ENCODE assay signal across 9 mouse cellular contexts in genomic region chr4:149838682-149839081, GRCm38 (mm10).
DNase-seq lines count a peak whose midpoint lies in the region; ATAC-seq and TF ChIP-seq lines count a peak whose summit lies in the region.
"Had no signal": no experiment of that assay in that cellular context is flagged by ENCODE, and none has a peak within 500 bp of the region (broad histone marks: within the 10 kb centered on the region; RNA-seq: fewer than 3 reads in every experiment).

No protein-coding gene starts in this region.

- no peak overlapping the region for H3K27ac ChIP-seq in hindbrain, postnatal 0 days
- H3K27ac ChIP-seq in hindbrain, embryonic 13.5 days: no peak overlapping the region
- no peak overlapping the region for H3K27ac ChIP-seq in ES-Bruce4 (ENCODE audit: insufficient read depth, low read length)
- H3K27ac ChIP-seq: neural tube, embryonic 13.5 days had no signal

- peak; percentile 18 for DNase-seq in hindbrain, postnatal 0 days (ENCODE audit: low spot score)
- peak; percentile 77 for DNase-seq in embryo, embryonic 10.5 days (ENCODE audit: low spot score)
- DNase-seq in kidney, adult 9 months: peak; percentile 52
- DNase-seq in naive thymus-derived CD4-positive, alpha-beta T cell, adult 2 months (ENCODE audit: low read depth): peak; percentile 72
- no peak for DNase-seq in MN1 (ENCODE audit: low spot score)
- DNase-seq in frontal cortex, postnatal 36 days (ENCODE audit: low spot score in 2 of 2): no peak

- no peaks in the 10 kb centered on the region for H3K9me3 ChIP-seq in hindbrain, postnatal 0 days (ENCODE audit: low read length)
- H3K9me3 ChIP-seq in hindbrain, embryonic 13.5 days: no peaks in the 10 kb centered on the region
- no peaks in the 10 kb centered on the region for H3K9me3 ChIP-seq in ES-Bruce4 (replicated peaks; ENCODE audit: control insufficient read depth, insufficient read depth, low read length, poor library complexity, severe bottlenecking)
- H3K9me3 ChIP-seq: neural tube, embryonic 13.5 days had no signal

- H3K27me3 ChIP-seq in hindbrain, postnatal 0 days (ENCODE audit: insufficient read depth, low read length): no peaks in the 10 kb centered on the region
- H3K27me3 ChIP-seq in hindbrain, embryonic 13.5 days: no peaks in the 10 kb centered on the region
- H3K27me3 ChIP-seq in ES-Bruce4 (ENCODE audit: control insufficient read depth, insufficient read depth, low read length, poor library complexity, severe bottlenecking): no peaks in the 10 kb centered on the region
- H3K27me3 ChIP-seq: neural tube, embryonic 13.5 days had no signal

- H3K36me3 ChIP-seq in hindbrain, postnatal 0 days (ENCODE audit: insufficient read depth, low read length): no peaks in the 10 kb centered on the region
- H3K36me3 ChIP-seq in hindbrain, embryonic 13.5 days: no peaks in the 10 kb centered on the region
- H3K36me3 ChIP-seq in ES-Bruce4 (ENCODE audit: control insufficient read depth, insufficient read depth, low read length, poor library complexity, severe bottlenecking): no peaks in the 10 kb centered on the region
- H3K36me3 ChIP-seq: neural tube, embryonic 13.5 days had no signal

- H3K9ac ChIP-seq in hindbrain, postnatal 0 days (replicated peaks; ENCODE audit: low read length): no peak overlapping the region
- no peak overlapping the region for H3K9ac ChIP-seq in hindbrain, embryonic 13.5 days
- H3K9ac ChIP-seq in ES-Bruce4 (ENCODE audit: low read depth, poor library complexity, severe bottlenecking): no peak overlapping the region
- H3K9ac ChIP-seq: neural tube, embryonic 13.5 days had no signal

- 13% methylated on average over 3 of the region's 3 CpGs for WGBS in hindbrain, postnatal 0 days
- WGBS in hindbrain, embryonic 13.5 days: 18% methylated on average over 3 of the region's 3 CpGs

- no peaks in the 10 kb centered on the region for H3K4me1 ChIP-seq in hindbrain, postnatal 0 days (ENCODE audit: insufficient read depth, low read length)
- 0 out of 2 replicates have a peak, but pooled peaks cover 3% of the 10 kb centered on the region for H3K4me1 ChIP-seq in hindbrain, embryonic 13.5 days (replicated peaks)
- H3K4me1 ChIP-seq in ES-Bruce4 (ENCODE audit: control insufficient read depth, insufficient read depth, low read length): no peaks in the 10 kb centered on the region

- peak; percentile 58 for TF ChIP-seq CTCF in hindbrain, postnatal 0 days (IDR thresholded peaks at IDR 0.05; ENCODE audit: low read depth)
- TF ChIP-seq CTCF in ES-Bruce4 (IDR thresholded peaks at IDR 0.05; ENCODE audit: low read depth, low read length): peak; percentile 84

- TF ChIP-seq POLR2A in ES-Bruce4 (IDR thresholded peaks at IDR 0.05; ENCODE audit: insufficient read depth, low read length): no peak

- no peak overlapping the region for H3K4me3 ChIP-seq in hindbrain, postnatal 0 days (ENCODE audit: low read length)
- no peak overlapping the region for H3K4me3 ChIP-seq in hindbrain, embryonic 13.5 days
- no peak overlapping the region for H3K4me3 ChIP-seq in ES-Bruce4 (ENCODE audit: low read depth, low read length)
- H3K4me3 ChIP-seq: neural tube, embryonic 13.5 days had no signal

- no peak overlapping the region for H3K4me2 ChIP-seq in hindbrain, postnatal 0 days (ENCODE audit: low read depth, low read length)
- no peak overlapping the region for H3K4me2 ChIP-seq in hindbrain, embryonic 13.5 days
- H3K4me2 ChIP-seq: neural tube, embryonic 13.5 days had no signal

- no peak for TF ChIP-seq EP300 in ES-Bruce4 (IDR thresholded peaks at IDR 0.05; ENCODE audit: insufficient read depth, low read depth, low read length)

- ATAC-seq in hindbrain, postnatal 0 days: no peak
- no peak for ATAC-seq in hindbrain, embryonic 13.5 days (ENCODE audit: low FRiP score)

Comparison
In these comparisons a context has a peak if more than half of its experiments do, and no peak if none do; other contexts are left out.
1. DNase-seq: peak in hindbrain, postnatal 0 days (single experiment), embryo, embryonic 10.5 days (single experiment), kidney, adult 9 months (single experiment) and naive thymus-derived CD4-positive, alpha-beta T cell, adult 2 months (single experiment); none in MN1 (single experiment) and frontal cortex, postnatal 36 days (0 of 2).